Mouse (Mus musculus): ENCODE measurements around the gene Nsmce4a.
"Not testable (repeated sequence)": the region's sequence is repeated elsewhere in the genome, so short reads cannot be mapped to it uniquely, and the experiment has no call there.

Nsmce4a gene

GRCm38 (mm10) chr7:130572821-130573220 is at the start of gene Nsmce4a:
Gene Nsmce4a (minus strand): TSS chr7:130573118.
- no peak for DNase-seq (ENCODE audit: low spot score in 2 of 2)

- DNase-seq (ENCODE audit: low spot score in 2 of 2): no peak
These were observed 49.4 kb upstream of the Nsmce4a start for GRCm38 (mm10) chr7:130622359-130622758.

- no peak for DNase-seq (ENCODE audit: low spot score in 2 of 2)
These were observed 49.0 kb upstream of the Nsmce4a start for GRCm38 (mm10) chr7:130621953-130622352.

- no peak for DNase-seq (ENCODE audit: low spot score in 2 of 2)
These were observed 48.1 kb upstream of the Nsmce4a start for GRCm38 (mm10) chr7:130621068-130621467.

GRCm38 (mm10) chr7:130617591-130617990 is 44.7 kb upstream of the Nsmce4a start:
- DNase-seq (ENCODE audit: low spot score in 2 of 2): no peak

GRCm38 (mm10) chr7:130613973-130614372 is 41.1 kb upstream of the Nsmce4a start:
- no peak for DNase-seq (ENCODE audit: low spot score in 2 of 2)

- no peak for DNase-seq (ENCODE audit: low spot score in 2 of 2)
These were observed 34.0 kb upstream of the Nsmce4a start for GRCm38 (mm10) chr7:130606958-130607357.

GRCm38 (mm10) chr7:130605111-130605510 is 32.2 kb upstream of the Nsmce4a start:
- no peak for DNase-seq (ENCODE audit: low spot score in 2 of 2)

GRCm38 (mm10) chr7:130604390-130604789 is 31.5 kb upstream of the Nsmce4a start:
- no peak for DNase-seq (ENCODE audit: low spot score in 2 of 2)

GRCm38 (mm10) chr7:130603556-130603955 is 30.6 kb upstream of the Nsmce4a start:
- DNase-seq (ENCODE audit: low spot score in 2 of 2): no peak

GRCm38 (mm10) chr7:130602804-130603203 is 29.9 kb upstream of the Nsmce4a start:
- DNase-seq (ENCODE audit: low spot score in 2 of 2): no peak

GRCm38 (mm10) chr7:130600546-130600945 is 27.6 kb upstream of the Nsmce4a start:
- no peak for DNase-seq (ENCODE audit: low spot score in 2 of 2)

- no peak for DNase-seq (ENCODE audit: low spot score in 2 of 2)
These were observed 27.2 kb upstream of the Nsmce4a start for GRCm38 (mm10) chr7:130600074-130600473.

- no peak for DNase-seq (ENCODE audit: low spot score in 2 of 2)
These were observed 24.6 kb upstream of the Nsmce4a start for GRCm38 (mm10) chr7:130597546-130597945.

- not testable (repeated sequence) for DNase-seq (ENCODE audit: low spot score in 2 of 2)
These were observed 23.3 kb upstream of the Nsmce4a start for GRCm38 (mm10) chr7:130596079-130596855.

- not testable (repeated sequence) for DNase-seq (ENCODE audit: low spot score in 2 of 2)
These were observed 20.7 kb upstream of the Nsmce4a start for GRCm38 (mm10) chr7:130593375-130594239.

GRCm38 (mm10) chr7:130592975-130593374 is 20.1 kb upstream of the Nsmce4a start:
- DNase-seq (ENCODE audit: low spot score in 2 of 2): not testable (repeated sequence)

GRCm38 (mm10) chr7:130590845-130591437 is 18.0 kb upstream of the Nsmce4a start:
- DNase-seq (ENCODE audit: low spot score in 2 of 2): no peak

GRCm38 (mm10) chr7:130590081-130590828 is 17.3 kb upstream of the Nsmce4a start:
- no peak for DNase-seq (ENCODE audit: low spot score in 2 of 2)

GRCm38 (mm10) chr7:130586521-130587072 is 13.7 kb upstream of the Nsmce4a start:
- no peak for DNase-seq (ENCODE audit: low spot score in 2 of 2)

- no peak for DNase-seq (ENCODE audit: low spot score in 2 of 2)
These were observed 5.7 kb upstream of the Nsmce4a start for GRCm38 (mm10) chr7:130578607-130579006.

All from spleen, postnatal 4 days (tissue).